Mouse (Mus musculus) olfactory bulb, adult 2 months (tissue): ENCODE results near the gene Naaladl2.
"Not testable (repeated sequence)": the region's sequence is repeated elsewhere in the genome, so short reads cannot be mapped to it uniquely, and the experiment has no call there.

Experiments
- CTCF ChIP-seq: fragments of 200-500 bp; IDR thresholded peaks from 2 replicates; pipeline ENCODE4 v1.5.1; 2012; ENCODE audit warnings: low read depth, mild to moderate bottlenecking, low read length, moderate library complexity; ENCODE audit not compliant: insufficient read depth
- POLR2A ChIP-seq: fragments of 200-500 bp; IDR thresholded peaks from 2 replicates; pipeline ENCODE4 v1.6.1; 2012; ENCODE audit warnings: mild to moderate bottlenecking, low read depth, low read length, moderate library complexity; ENCODE audit not compliant: insufficient read depth

DNA sequence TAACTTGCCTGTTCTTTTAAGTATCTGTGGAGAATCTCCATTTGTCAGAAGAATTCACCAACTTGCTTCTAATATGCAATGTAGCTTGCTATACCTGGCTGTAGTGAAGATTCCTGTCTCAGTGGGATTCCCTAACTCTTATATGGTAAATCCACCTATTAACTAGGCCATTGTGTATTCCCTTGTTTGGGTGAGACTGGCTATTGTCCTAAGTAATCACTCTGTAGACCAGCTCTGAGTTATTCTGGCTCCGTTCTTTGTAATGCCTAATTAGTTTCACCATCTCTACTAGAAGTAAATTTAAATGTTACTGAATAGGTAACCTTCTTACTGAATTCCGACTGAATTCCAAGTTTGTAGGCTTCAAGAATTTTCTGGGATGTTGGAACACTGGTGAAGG, 137.3 kb downstream of the Naaladl2 start:
- not testable (repeated sequence) for TF ChIP-seq POLR2A, CTCF
